ENCODE assay signal across 15 mouse cellular contexts in the genomic region with DNA sequence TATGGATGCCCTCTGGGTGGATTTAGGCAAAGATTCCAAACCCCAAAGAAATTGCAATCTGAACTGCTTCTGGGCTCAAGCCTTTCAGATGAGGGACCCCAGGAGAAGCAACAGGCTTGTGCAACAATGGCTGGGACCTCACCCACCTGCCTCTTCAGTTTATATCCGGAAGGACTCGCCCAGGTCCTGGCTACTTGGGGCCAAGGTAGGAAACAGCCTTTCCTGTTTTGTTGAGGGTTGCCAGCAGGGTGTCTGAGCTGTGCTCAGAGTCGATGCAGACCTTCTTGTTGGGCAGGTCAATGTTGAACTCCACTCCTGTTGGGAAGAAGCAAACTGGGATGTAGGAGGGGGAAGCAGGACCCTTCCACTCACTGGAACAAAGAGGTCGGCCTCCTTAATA. TPM values are rescaled to one million over a fixed set of nuclear protein-coding genes. Genes with fewer than 3 reads are reported as not detected.
DNase-seq lines count a peak whose midpoint lies in the region; ATAC-seq and TF ChIP-seq lines count a peak whose summit lies in the region.
"Had no signal": no experiment of that assay in that cellular context is flagged by ENCODE, and none has a peak within 500 bp of the region (broad histone marks: within the 10 kb centered on the region; RNA-seq: fewer than 3 reads in every experiment).

No protein-coding gene starts in this region.

- WGBS in forebrain, embryonic 12.5 days: 79% methylated on average over 4 of the region's 4 CpGs
- 79% methylated on average over 4 of the region's 4 CpGs for WGBS in forebrain, embryonic 11.5 days
- 74% methylated on average over 4 of the region's 4 CpGs for WGBS in hindbrain, postnatal 0 days
- 70% methylated on average over 4 of the region's 4 CpGs for WGBS in hindbrain, embryonic 11.5 days
- WGBS in lung, embryonic 15.5 days: 78% methylated on average over 4 of the region's 4 CpGs
- 70% methylated on average over 4 of the region's 4 CpGs for WGBS in stomach, postnatal 0 days

- no peak overlapping the region for H3K4me2 ChIP-seq in forebrain, embryonic 12.5 days
- H3K4me2 ChIP-seq in forebrain, embryonic 11.5 days (ENCODE audit: low read depth, low read length, severe bottlenecking): no peak overlapping the region
- no peak overlapping the region for H3K4me2 ChIP-seq in hindbrain, postnatal 0 days (ENCODE audit: low read depth, low read length)
- H3K4me2 ChIP-seq in hindbrain, embryonic 11.5 days (replicated peaks; ENCODE audit: low read depth, low read length): no peak overlapping the region
- H3K4me2 ChIP-seq in lung, embryonic 15.5 days: no peak overlapping the region
- no peak overlapping the region for H3K4me2 ChIP-seq in stomach, postnatal 0 days (replicated peaks; ENCODE audit: low read depth)

- H3K9me3 ChIP-seq in forebrain, embryonic 12.5 days: no peaks in the 10 kb centered on the region
- no peaks in the 10 kb centered on the region for H3K9me3 ChIP-seq in forebrain, embryonic 11.5 days (ENCODE audit: control insufficient read depth, low read length)
- no peaks in the 10 kb centered on the region for H3K9me3 ChIP-seq in hindbrain, postnatal 0 days (ENCODE audit: low read length)
- H3K9me3 ChIP-seq in hindbrain, embryonic 11.5 days (ENCODE audit: control insufficient read depth, low read length): no peaks in the 10 kb centered on the region
- H3K9me3 ChIP-seq in lung, embryonic 15.5 days: no peaks in the 10 kb centered on the region
- H3K9me3 ChIP-seq in stomach, postnatal 0 days (ENCODE audit: control insufficient read depth, low read length): no peaks in the 10 kb centered on the region

- peaks cover 17% of the 10 kb centered on the region for H3K36me3 ChIP-seq in forebrain, embryonic 12.5 days (replicated peaks)
- no peaks in the 10 kb centered on the region for H3K36me3 ChIP-seq in forebrain, embryonic 11.5 days (ENCODE audit: control insufficient read depth, insufficient read depth, low read length)
- H3K36me3 ChIP-seq in hindbrain, postnatal 0 days (ENCODE audit: insufficient read depth, low read length): 0 out of 2 replicates have a peak, but pooled peaks cover 3% of the 10 kb centered on the region
- H3K36me3 ChIP-seq in hindbrain, embryonic 11.5 days (ENCODE audit: control insufficient read depth, insufficient read depth, low read length): no peaks in the 10 kb centered on the region
- H3K36me3 ChIP-seq in lung, embryonic 15.5 days: peaks cover 61% of the 10 kb centered on the region
- H3K36me3 ChIP-seq in stomach, postnatal 0 days (ENCODE audit: control insufficient read depth, insufficient read depth, low read length): peaks cover 6% of the 10 kb centered on the region

- peaks cover 8% of the 10 kb centered on the region; the same call in 1 of the 2 replicates for H3K4me1 ChIP-seq in forebrain, embryonic 12.5 days
- H3K4me1 ChIP-seq in forebrain, embryonic 11.5 days (replicated peaks; ENCODE audit: control insufficient read depth, insufficient read depth, low read length): no peaks in the 10 kb centered on the region
- H3K4me1 ChIP-seq in hindbrain, postnatal 0 days (ENCODE audit: insufficient read depth, low read length): no peaks in the 10 kb centered on the region
- H3K4me1 ChIP-seq in hindbrain, embryonic 11.5 days (replicated peaks; ENCODE audit: control insufficient read depth, insufficient read depth, low read length): no peaks in the 10 kb centered on the region
- H3K4me1 ChIP-seq in lung, embryonic 15.5 days: no peaks in the 10 kb centered on the region
- H3K4me1 ChIP-seq in stomach, postnatal 0 days (replicated peaks; ENCODE audit: control insufficient read depth, insufficient read depth): no peaks in the 10 kb centered on the region

- no peak for TF ChIP-seq CTCF in hindbrain, postnatal 0 days (IDR thresholded peaks at IDR 0.05; ENCODE audit: low read depth)
- no peak for TF ChIP-seq CTCF in stomach, postnatal 0 days (IDR thresholded peaks at IDR 0.05; ENCODE audit: low read depth)

- DNase-seq in forebrain, embryonic 11.5 days (ENCODE audit: low spot score): no peak
- DNase-seq in hindbrain, postnatal 0 days (ENCODE audit: low spot score): no peak
- no peak for DNase-seq in hindbrain, embryonic 11.5 days (ENCODE audit: low spot score)
- no peak for DNase-seq in lung, postnatal 10 days
- no peak for DNase-seq in stomach, postnatal 0 days (ENCODE audit: low spot score)
- DNase-seq in urinary bladder, adult 2 months (ENCODE audit: low spot score): no peak
- DNase-seq: cerebellum, adult 2 months; gastrocnemius, postnatal 14 days; heart, postnatal 10 days; layer of hippocampus, postnatal 36 days; left cerebral cortex, postnatal 4 days had no signal

- no peak for ATAC-seq in forebrain, embryonic 12.5 days (ENCODE audit: low FRiP score)
- no peak for ATAC-seq in forebrain, embryonic 11.5 days (replicated peaks; ENCODE audit: low FRiP score)
- ATAC-seq in hindbrain, postnatal 0 days: no peak
- ATAC-seq in hindbrain, embryonic 11.5 days (ENCODE audit: low FRiP score): no peak
- no peak for ATAC-seq in lung, embryonic 15.5 days (ENCODE audit: borderline replicate concordance, extremely low read depth, low FRiP score, low TSS enrichment)
- ATAC-seq in stomach, postnatal 0 days (ENCODE audit: low FRiP score, low TSS enrichment): no peak
- ATAC-seq: CD4-positive, CD25-positive, alpha-beta regulatory T cell, adult 4 months had no signal

- H3K27me3 ChIP-seq in forebrain, embryonic 12.5 days: no peaks in the 10 kb centered on the region
- H3K27me3 ChIP-seq in forebrain, embryonic 11.5 days (ENCODE audit: control insufficient read depth, insufficient read depth, low read length): no peaks in the 10 kb centered on the region
- H3K27me3 ChIP-seq in hindbrain, postnatal 0 days (ENCODE audit: insufficient read depth, low read length): no peaks in the 10 kb centered on the region
- H3K27me3 ChIP-seq in hindbrain, embryonic 11.5 days (ENCODE audit: control insufficient read depth, insufficient read depth, low read length): no peaks in the 10 kb centered on the region
- no peaks in the 10 kb centered on the region for H3K27me3 ChIP-seq in lung, embryonic 15.5 days
- H3K27me3 ChIP-seq in stomach, postnatal 0 days (ENCODE audit: control insufficient read depth, insufficient read depth, low read length): no peaks in the 10 kb centered on the region

- peak overlapping the region; percentile 1; the same call in 1 of the 2 replicates for H3K27ac ChIP-seq in forebrain, embryonic 12.5 days
- no peak overlapping the region for H3K27ac ChIP-seq in forebrain, embryonic 11.5 days (ENCODE audit: low read depth, low read length)
- H3K27ac ChIP-seq in hindbrain, postnatal 0 days: no peak overlapping the region; the same call in 1 of the 2 replicates
- no peak overlapping the region for H3K27ac ChIP-seq in hindbrain, embryonic 11.5 days (ENCODE audit: low read depth, low read length)
- H3K27ac ChIP-seq in lung, embryonic 15.5 days: peak overlapping the region; percentile 50
- H3K27ac ChIP-seq in stomach, postnatal 0 days (replicated peaks): 0 out of 2 replicates have a peak overlapping the region, but pooled peaks have one; percentile 18

- H3K4me3 ChIP-seq in forebrain, embryonic 12.5 days (replicated peaks): no peak overlapping the region
- H3K4me3 ChIP-seq in forebrain, embryonic 11.5 days (ENCODE audit: low read depth, low read length): no peak overlapping the region
- H3K4me3 ChIP-seq in hindbrain, postnatal 0 days (ENCODE audit: low read length): no peak overlapping the region
- no peak overlapping the region for H3K4me3 ChIP-seq in hindbrain, embryonic 11.5 days (ENCODE audit: low read depth, low read length)
- no peak overlapping the region for H3K4me3 ChIP-seq in lung, embryonic 15.5 days
- H3K4me3 ChIP-seq in stomach, postnatal 0 days (ENCODE audit: low read depth, low read length): no peak overlapping the region
- H3K4me3 ChIP-seq: erythroblast, embryonic 14.5 days had no signal

- no peak overlapping the region for H3K9ac ChIP-seq in forebrain, embryonic 12.5 days
- H3K9ac ChIP-seq in forebrain, embryonic 11.5 days (ENCODE audit: low read length): no peak overlapping the region
- 0 out of 2 replicates have a peak overlapping the region, but pooled peaks have one; percentile 17 for H3K9ac ChIP-seq in hindbrain, postnatal 0 days (replicated peaks; ENCODE audit: low read length)
- H3K9ac ChIP-seq in hindbrain, embryonic 11.5 days (ENCODE audit: low read depth, low read length): no peak overlapping the region
- H3K9ac ChIP-seq in lung, embryonic 15.5 days: no peak overlapping the region
- no peak overlapping the region for H3K9ac ChIP-seq in stomach, postnatal 0 days (ENCODE audit: low read length)

- TF ChIP-seq EP300 in stomach, postnatal 0 days (optimal IDR thresholded peaks at IDR 0.05): no peak

RNA-seq across cellular contexts. Expression of gene Atox1, which starts 10.7 kb away (rescaled TPM):
- polyA plus RNA-seq in forebrain, embryonic 12.5 days (2016; fragmentation: Nextera tagmentation; extraction: Ambion mirVana): 211 TPM in 2 replicates
- 209 and 211 TPM in 2 replicates for polyA plus RNA-seq in forebrain, embryonic 11.5 days (2014; fragmentation: Nextera tagmentation; extraction: Ambion mirVana)
- 148 and 173 TPM in 2 replicates for total RNA-seq in hindbrain, postnatal 0 days (2014; rRNA removed)
- 304 and 319 TPM in 2 replicates for polyA plus RNA-seq in hindbrain, postnatal 0 days (2015; fragmentation: Nextera tagmentation; extraction: Ambion mirVana)
- polyA plus RNA-seq in hindbrain, embryonic 11.5 days (2014; fragmentation: Nextera tagmentation; extraction: Ambion mirVana): 248 and 262 TPM in 2 replicates
- polyA plus RNA-seq in lung, embryonic 15.5 days (2015; fragmentation: Nextera tagmentation; extraction: Ambion mirVana): 531 and 546 TPM in 2 replicates
- 508 and 530 TPM in 2 replicates for polyA plus RNA-seq in stomach, postnatal 0 days (2015; fragmentation: Nextera tagmentation; extraction: Ambion mirVana)
- 382 and 536 TPM in 2 replicates for polyA plus RNA-seq in urinary bladder, adult 2 months (2012; rRNA removed)

RNA-seq across cellular contexts. Expression of gene G3bp1, which starts 19.2 kb away (rescaled TPM):
- polyA plus RNA-seq in forebrain, embryonic 12.5 days (2016; fragmentation: Nextera tagmentation; extraction: Ambion mirVana): 239 and 249 TPM in 2 replicates
- polyA plus RNA-seq in forebrain, embryonic 11.5 days (2014; fragmentation: Nextera tagmentation; extraction: Ambion mirVana): 267 and 273 TPM in 2 replicates
- total RNA-seq in hindbrain, postnatal 0 days (2014; rRNA removed): 49.0 and 50.4 TPM in 2 replicates
- 72.0 and 77.7 TPM in 2 replicates for polyA plus RNA-seq in hindbrain, postnatal 0 days (2015; fragmentation: Nextera tagmentation; extraction: Ambion mirVana)
- 199 and 220 TPM in 2 replicates for polyA plus RNA-seq in hindbrain, embryonic 11.5 days (2014; fragmentation: Nextera tagmentation; extraction: Ambion mirVana)
- polyA plus RNA-seq in lung, embryonic 15.5 days (2015; fragmentation: Nextera tagmentation; extraction: Ambion mirVana): 180 and 181 TPM in 2 replicates
- polyA plus RNA-seq in stomach, postnatal 0 days (2015; fragmentation: Nextera tagmentation; extraction: Ambion mirVana): 59.5 and 59.8 TPM in 2 replicates
- polyA plus RNA-seq in urinary bladder, adult 2 months (2012; rRNA removed): 41.6 and 41.8 TPM in 2 replicates

RNA-seq across cellular contexts. Expression of gene Sparc, which starts 27.3 kb away (rescaled TPM):
- 329 and 395 TPM in 2 replicates for polyA plus RNA-seq in forebrain, embryonic 12.5 days (2016; fragmentation: Nextera tagmentation; extraction: Ambion mirVana)
- polyA plus RNA-seq in forebrain, embryonic 11.5 days (2014; fragmentation: Nextera tagmentation; extraction: Ambion mirVana): 348 and 407 TPM in 2 replicates
- total RNA-seq in hindbrain, postnatal 0 days (2014; rRNA removed): 303 and 356 TPM in 2 replicates
- polyA plus RNA-seq in hindbrain, postnatal 0 days (2015; fragmentation: Nextera tagmentation; extraction: Ambion mirVana): 794 and 832 TPM in 2 replicates
- 528 and 573 TPM in 2 replicates for polyA plus RNA-seq in hindbrain, embryonic 11.5 days (2014; fragmentation: Nextera tagmentation; extraction: Ambion mirVana)
- polyA plus RNA-seq in lung, embryonic 15.5 days (2015; fragmentation: Nextera tagmentation; extraction: Ambion mirVana): 1,944 and 2,059 TPM in 2 replicates
- polyA plus RNA-seq in stomach, postnatal 0 days (2015; fragmentation: Nextera tagmentation; extraction: Ambion mirVana): 1,616 and 1,849 TPM in 2 replicates
- polyA plus RNA-seq in urinary bladder, adult 2 months (2012; rRNA removed): 3,106 and 3,504 TPM in 2 replicates

Comparison
In these comparisons a context has a peak if more than half of its experiments do, and no peak if none do; other contexts are left out.
1. H3K27ac ChIP-seq: peak in forebrain, embryonic 12.5 days (single experiment), lung, embryonic 15.5 days (single experiment) and stomach, postnatal 0 days (single experiment); none in forebrain, embryonic 11.5 days (single experiment), hindbrain, postnatal 0 days (single experiment) and hindbrain, embryonic 11.5 days (single experiment).